Mouse (Mus musculus) ES-Bruce4 (cell line): ENCODE data around the gene Myoc. TPM values are rescaled to one million over a fixed set of nuclear protein-coding genes. Genes with fewer than 3 reads are reported as not detected.
A peak's percentile ranks its signal among the peaks of the same experiment; 100 is the strongest.

ENCODE experiments used
- H3K27ac ChIP-seq: 2 replicates; pipeline ENCODE4 v1.5.1; 2012; ENCODE audit warnings: low read length, inconsistent platforms; ENCODE audit not compliant: insufficient read depth
- H3K27me3 ChIP-seq: 2 replicates; pipeline ENCODE4 v1.6.1; 2012; ENCODE audit warnings: mild to moderate bottlenecking, low read length, inconsistent platforms; ENCODE audit not compliant: control insufficient read depth, poor library complexity, insufficient read depth, severe bottlenecking
- H3K36me3 ChIP-seq: 2 replicates; pipeline ENCODE4 v1.6.1; 2012; ENCODE audit warnings: inconsistent platforms, mild to moderate bottlenecking, low read length, moderate library complexity; ENCODE audit not compliant: control insufficient read depth, poor library complexity, insufficient read depth, severe bottlenecking
- H3K4me1 ChIP-seq: one replicate; pipeline ENCODE4 v1.8.1; 2011; ENCODE audit warnings: low read length; ENCODE audit not compliant: control insufficient read depth, insufficient read depth
- H3K4me3 ChIP-seq: 2 replicates; pipeline ENCODE4 v1.5.1; 2011; ENCODE audit warnings: low read depth, mild to moderate bottlenecking, low read length
- H3K9ac ChIP-seq: 2 replicates; pipeline ENCODE4 v1.6.1; 2012; ENCODE audit warnings: low read depth, mild to moderate bottlenecking, inconsistent platforms; ENCODE audit not compliant: poor library complexity, severe bottlenecking
- H3K9me3 ChIP-seq: replicated peaks from 2 replicates; pipeline ENCODE4 v1.6.1; 2012; ENCODE audit warnings: mild to moderate bottlenecking, low read length, inconsistent platforms; ENCODE audit not compliant: control insufficient read depth, poor library complexity, insufficient read depth, severe bottlenecking
- CTCF ChIP-seq: IDR thresholded peaks from one replicate; pipeline ENCODE4 v1.8.1; 2011; ENCODE audit warnings: low read depth, low read length
- EP300 ChIP-seq: IDR thresholded peaks from 2 replicates; pipeline ENCODE4 v1.6.1; 2011; ENCODE audit warnings: low read depth, low read length; ENCODE audit not compliant: insufficient read depth
- POLR2A ChIP-seq: IDR thresholded peaks from one replicate; pipeline ENCODE4 v1.8.1; 2011; ENCODE audit warnings: low read length; ENCODE audit not compliant: insufficient read depth
- polyA plus RNA-seq: library from polyadenylated mRNA; stranded (reverse); fragments of >200 nt; gene quantifications from 2 replicates; pipeline ENCODE4 v1.2.4, GENCODE M21; 2011; ENCODE audit warnings: low read depth; ENCODE audit not compliant: missing spikeins, insufficient read depth, insufficient read length

The Myoc gene
- polyA plus RNA-seq, 1 experiment = not detected

- H3K36me3 ChIP-seq = no peaks in the 10 kb centered on the region
- no peak overlapping the region for H3K27ac ChIP-seq
- no peaks in the 10 kb centered on the region for H3K9me3 ChIP-seq
- H3K27me3 ChIP-seq = no peaks in the 10 kb centered on the region
- TF ChIP-seq EP300 (no peak), CTCF (no peak), POLR2A (no peak)
- no peaks in the 10 kb centered on the region for H3K4me1 ChIP-seq
- no peak overlapping the region for H3K4me3 ChIP-seq
- no peak overlapping the region for H3K9ac ChIP-seq
These were observed 37.7 kb upstream of the Myoc start for GRCm38 (mm10) chr1:162601288-162601687.

- TF ChIP-seq POLR2A (no peak), EP300 (no peak), CTCF (no peak)
- H3K36me3 ChIP-seq = no peaks in the 10 kb centered on the region
- no peak overlapping the region for H3K9ac ChIP-seq
- no peaks in the 10 kb centered on the region for H3K4me1 ChIP-seq
- H3K4me3 ChIP-seq = no peak overlapping the region
- H3K27me3 ChIP-seq = no peaks in the 10 kb centered on the region
- H3K27ac ChIP-seq = no peak overlapping the region
- H3K9me3 ChIP-seq = no peaks in the 10 kb centered on the region
These were observed 30.8 kb upstream of the Myoc start for GRCm38 (mm10) chr1:162608127-162608526.

GRCm38 (mm10) chr1:162609633-162610250 lies 29.2 kb upstream of the Myoc start:
- no peak overlapping the region for H3K27ac ChIP-seq
- H3K27me3 ChIP-seq = no peaks in the 10 kb centered on the region
- no peaks in the 10 kb centered on the region for H3K4me1 ChIP-seq
- H3K36me3 ChIP-seq = no peaks in the 10 kb centered on the region
- H3K4me3 ChIP-seq = no peak overlapping the region
- TF ChIP-seq EP300 (no peak), POLR2A (no peak), CTCF (no peak)
- H3K9me3 ChIP-seq = peaks cover 4% of the 10 kb centered on the region; the same call in 1 of the 2 replicates
- H3K9ac ChIP-seq = no peak overlapping the region

GRCm38 (mm10) chr1:162611191-162611590 lies 27.8 kb upstream of the Myoc start:
- H3K27me3 ChIP-seq = no peaks in the 10 kb centered on the region
- H3K36me3 ChIP-seq = no peaks in the 10 kb centered on the region
- TF ChIP-seq CTCF = no peak
- no peak for TF ChIP-seq POLR2A
- TF ChIP-seq EP300 = no peak
- H3K4me3 ChIP-seq = no peak overlapping the region
- no peak overlapping the region for H3K9ac ChIP-seq
- no peak overlapping the region for H3K27ac ChIP-seq
- H3K9me3 ChIP-seq = peaks cover 13% of the 10 kb centered on the region
- no peaks in the 10 kb centered on the region for H3K4me1 ChIP-seq

GRCm38 (mm10) chr1:162615511-162615910 lies 23.4 kb upstream of the Myoc start:
- no peaks in the 10 kb centered on the region for H3K4me1 ChIP-seq
- no peak overlapping the region for H3K4me3 ChIP-seq
- TF ChIP-seq CTCF = no peak
- TF ChIP-seq POLR2A = no peak
- no peak for TF ChIP-seq EP300
- no peak overlapping the region for H3K9ac ChIP-seq
- H3K27ac ChIP-seq = no peak overlapping the region
- H3K36me3 ChIP-seq = no peaks in the 10 kb centered on the region
- peaks cover 13% of the 10 kb centered on the region for H3K9me3 ChIP-seq
- no peaks in the 10 kb centered on the region for H3K27me3 ChIP-seq

- peaks cover 2% of the 10 kb centered on the region for H3K9me3 ChIP-seq
- H3K27me3 ChIP-seq = no peaks in the 10 kb centered on the region
- H3K27ac ChIP-seq = no peak overlapping the region
- H3K9ac ChIP-seq = no peak overlapping the region
- H3K4me1 ChIP-seq = no peaks in the 10 kb centered on the region
- no peak overlapping the region for H3K4me3 ChIP-seq
- no peak for TF ChIP-seq POLR2A
- TF ChIP-seq CTCF = peak; percentile 65
- H3K36me3 ChIP-seq = no peaks in the 10 kb centered on the region
These were observed 18.5 kb upstream of the Myoc start for GRCm38 (mm10) chr1:162620487-162620886.
